Mouse (Mus musculus) liver, embryonic 14.5 days (tissue): ENCODE measurements at regions not wholly inside any gene's neighbourhood (a gene's known extent, or its start where the extent isn't known, plus 50 kb on each side); places are given as distances from the start of the nearest gene placed in this dataset.

ENCODE experiments used
- ATAC-seq: fragments of 200-750 bp; cut with Nextera tagmentation; 2 replicates; pipeline ENCODE4 v1.8.0; 2017; ENCODE audit warnings: moderate number of reproducible peaks, mild to moderate bottlenecking, moderate library complexity; ENCODE audit not compliant: insufficient read depth
- DNase-seq, 3 experiments: peaks; one replicate each; pipeline ENCODE4 v3.0.0-alpha.2; 2012 to 2013; ENCODE audit warnings: low read depth in 3 of 3, low spot score in 3 of 3
- H3K27ac ChIP-seq: fragments of 300-500 bp; sonication (generic); 2 replicates; pipeline ENCODE4 v1.5.1; 2014; ENCODE audit warnings: moderate library complexity, mild to moderate bottlenecking, control low read depth, inconsistent platforms
- H3K27me3 ChIP-seq: fragments of 300-500 bp; sonication (generic); 2 replicates; pipeline ENCODE4 v1.6.1; 2014; ENCODE audit warnings: mild to moderate bottlenecking, low read length, moderate library complexity; ENCODE audit not compliant: control insufficient read depth, insufficient read depth
- H3K36me3 ChIP-seq: fragments of 300-500 bp; sonication (generic); replicated peaks from 2 replicates; pipeline ENCODE4 v1.6.1; 2014; ENCODE audit warnings: low read depth; ENCODE audit not compliant: control insufficient read depth, insufficient read depth
- H3K4me1 ChIP-seq, 2 experiments: fragments of 200-500 bp in 1 of 2; fragments of 300-500 bp in 1 of 2; sonication (generic) in 1 of 2; replicated peaks; 2 replicates each; pipeline ENCODE4 v1.6.1; 2012 to 2014; ENCODE audit warnings: antibody characterized with exemption in 1 of 2, inconsistent platforms in 1 of 2, low read length in 1 of 2; ENCODE audit not compliant: control insufficient read depth in 2 of 2, insufficient read depth in 2 of 2
- H3K4me2 ChIP-seq: fragments of 300-500 bp; sonication (generic); 2 replicates; pipeline ENCODE4 v1.6.1; 2014; ENCODE audit warnings: low read depth, mild to moderate bottlenecking, control low read depth, moderate library complexity
- H3K4me3 ChIP-seq, 2 experiments: fragments of 200-500 bp in 1 of 2; fragments of 300-500 bp in 1 of 2; sonication (generic) in 1 of 2; 2 replicates each; pipeline ENCODE4 v1.5.1; 2012 to 2014; ENCODE audit warnings: low read depth in 2 of 2, low read length in 2 of 2, mild to moderate bottlenecking in 2 of 2, control low read depth in 1 of 2, inconsistent platforms in 1 of 2, moderate library complexity in 1 of 2; ENCODE audit not compliant: insufficient read depth in 1 of 2
- H3K9ac ChIP-seq: fragments of 300-500 bp; sonication (generic); replicated peaks from 2 replicates; pipeline ENCODE4 v1.6.1; 2014; ENCODE audit warnings: mild to moderate bottlenecking, control low read depth, moderate library complexity
- H3K9me3 ChIP-seq: fragments of 300-500 bp; sonication (generic); 2 replicates; pipeline ENCODE4 v1.6.1; 2016; ENCODE audit warnings: low read length, mixed read lengths; ENCODE audit not compliant: control insufficient read depth
- CTCF ChIP-seq: IDR thresholded peaks from 2 replicates; pipeline ENCODE4 v1.5.1; 2016; ENCODE audit warnings: antibody characterized with exemption, low read depth, control low read depth
- EP300 ChIP-seq: IDR thresholded peaks from 2 replicates; pipeline ENCODE4 v1.6.1; 2016; ENCODE audit warnings: antibody characterized with exemption, low read depth
- WGBS: fragments of 180-500 bp; shearing (Covaris S2); extraction: QIAGEN DNeasy Blood & Tissue Kit; methylation state at CpG from one replicate; pipeline ENCODE4 v1.1.7; 2014; ENCODE audit not compliant: insufficient replicate concordance; 5-methylcytosine and 5-hydroxymethylcytosine counted together

GRCm38 (mm10) chr1:119153619-119154018, 100.2 kb upstream of the Gli2 start:
- Histone ChIP-seq H3K9ac (no peak overlapping the region), H3K9me3 (no peaks in the 10 kb centered on the region), H3K4me2 (no peak overlapping the region), H3K27ac (no peak overlapping the region), H3K27me3 (no peaks in the 10 kb centered on the region), H3K4me1 (no peaks in the 10 kb centered on the region), H3K4me3 (no peak overlapping the region), H3K36me3 (no peaks in the 10 kb centered on the region)
- DNase-seq, result no peak
- no peak for TF ChIP-seq EP300
- TF ChIP-seq CTCF, result no peak
- ATAC-seq, result no peak
- 81% methylated on average over 4 of the region's 4 CpGs for WGBS

- Histone ChIP-seq H3K4me2 (no peak overlapping the region), H3K27ac (no peak overlapping the region), H3K4me1 (no peaks in the 10 kb centered on the region), H3K27me3 (no peaks in the 10 kb centered on the region), H3K4me3 (no peak overlapping the region), H3K9me3 (no peaks in the 10 kb centered on the region), H3K36me3 (no peaks in the 10 kb centered on the region), H3K9ac (no peak overlapping the region)
- no peak for ATAC-seq
- DNase-seq, result no peak
- WGBS, result 62% methylated on average over 6 of the region's 6 CpGs
- TF ChIP-seq EP300, result no peak
Observed at GRCm38 (mm10) chr1:119152776-119153175, 99.4 kb upstream of the Gli2 start.

- no peaks in the 10 kb centered on the region for H3K27me3 ChIP-seq
- H3K4me3 ChIP-seq, result no peak overlapping the region
- no peaks in the 10 kb centered on the region for H3K4me1 ChIP-seq
- DNase-seq (no peak), ATAC-seq (no peak)
- no peak overlapping the region for H3K27ac ChIP-seq
- H3K36me3 ChIP-seq, result no peaks in the 10 kb centered on the region
- H3K9ac ChIP-seq, result no peak overlapping the region
- TF ChIP-seq EP300 (no peak), CTCF (no peak)
- no peaks in the 10 kb centered on the region for H3K9me3 ChIP-seq
- H3K4me2 ChIP-seq, result no peak overlapping the region
- WGBS, result 84% methylated on average over 2 of the region's 2 CpGs
Observed at GRCm38 (mm10) chr1:119147506-119147905, 94.1 kb upstream of the Gli2 start.

GRCm38 (mm10) chr1:119143808-119144207, 90.4 kb upstream of the Gli2 start:
- no peaks in the 10 kb centered on the region for H3K27me3 ChIP-seq
- H3K36me3 ChIP-seq, result no peaks in the 10 kb centered on the region
- no peak overlapping the region for H3K27ac ChIP-seq
- TF ChIP-seq EP300, result no peak
- TF ChIP-seq CTCF, result no peak
- H3K9ac ChIP-seq, result no peak overlapping the region
- no peaks in the 10 kb centered on the region for H3K4me1 ChIP-seq
- H3K9me3 ChIP-seq, result no peaks in the 10 kb centered on the region
- H3K4me3 ChIP-seq, result no peak overlapping the region
- WGBS, result 61% methylated on average over 11 of the region's 11 CpGs
- DNase-seq (no peak), ATAC-seq (no peak)
- no peak overlapping the region for H3K4me2 ChIP-seq

GRCm38 (mm10) chr1:119129039-119129438, 75.6 kb upstream of the Gli2 start:
- no peak overlapping the region for H3K9ac ChIP-seq
- ATAC-seq (no peak), DNase-seq (no peak)
- no peaks in the 10 kb centered on the region for H3K9me3 ChIP-seq
- H3K4me1 ChIP-seq, result no peaks in the 10 kb centered on the region
- H3K27me3 ChIP-seq, result no peaks in the 10 kb centered on the region
- no peaks in the 10 kb centered on the region for H3K36me3 ChIP-seq
- 66% methylated on average over 3 of the region's 3 CpGs for WGBS
- no peak overlapping the region for H3K4me3 ChIP-seq
- H3K4me2 ChIP-seq, result no peak overlapping the region
- no peak overlapping the region for H3K27ac ChIP-seq
- no peak for TF ChIP-seq EP300

GRCm38 (mm10) chr1:119125561-119125960, 72.1 kb upstream of the Gli2 start:
- DNase-seq (no peak), ATAC-seq (no peak)
- TF ChIP-seq EP300 (no peak), CTCF (no peak)
- Histone ChIP-seq H3K9me3 (no peaks in the 10 kb centered on the region), H3K36me3 (no peaks in the 10 kb centered on the region), H3K27ac (no peak overlapping the region), H3K27me3 (no peaks in the 10 kb centered on the region), H3K4me1 (no peaks in the 10 kb centered on the region), H3K4me3 (no peak overlapping the region), H3K4me2 (no peak overlapping the region), H3K9ac (no peak overlapping the region)
- WGBS, result 48% methylated on average over 6 of the region's 6 CpGs
